Mouse (Mus musculus) G1E (cell line): ENCODE results near the gene Tor1b.

Experiments used
- CTCF ChIP-seq: IDR thresholded peaks from 2 replicates; pipeline ENCODE4 v1.5.1; 2012; ENCODE audit warnings: low read depth, low read length, inconsistent platforms, mixed read lengths
- TAL1 ChIP-seq: conservative IDR thresholded peaks from 2 replicates; pipeline ENCODE4 v1.6.1; 2012; ENCODE audit warnings: low read depth, low read length, inconsistent platforms, mixed read lengths

- no peak for TF ChIP-seq CTCF
- no peak for TF ChIP-seq TAL1
These were observed 10.0 kb downstream of the Tor1b start for GRCm38 (mm10) chr2:30962570-30963254.
